In the genomic region with DNA sequence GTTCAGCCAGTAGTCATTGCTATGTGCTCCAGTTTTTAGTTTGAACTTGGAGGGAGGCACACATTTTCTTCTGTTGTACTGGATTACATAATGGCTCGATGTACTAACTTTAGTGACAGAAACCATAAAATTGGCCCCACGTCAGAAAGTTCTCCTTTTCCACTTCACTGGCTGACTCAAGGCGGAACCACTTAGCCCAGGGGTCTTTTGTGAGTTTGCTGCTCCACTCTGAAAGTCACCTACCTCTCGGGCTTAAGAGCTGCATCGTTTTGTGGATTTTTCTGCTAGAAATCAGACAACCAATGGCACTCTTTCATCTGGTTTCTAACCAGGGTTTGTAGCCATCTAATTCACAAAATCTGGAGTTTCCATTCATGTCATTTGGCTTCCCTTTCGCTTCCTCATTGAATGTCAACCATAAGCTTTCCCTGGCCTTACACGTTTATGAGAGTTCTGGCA, we compare ENCODE assay signal across 9 mouse cellular contexts.
DNase-seq lines count a peak whose midpoint lies in the region; ATAC-seq and TF ChIP-seq lines count a peak whose summit lies in the region.
"Had no signal": no experiment of that assay in that cellular context is flagged by ENCODE, and none has a peak within 500 bp of the region (broad histone marks: within the 10 kb centered on the region; RNA-seq: fewer than 3 reads in every experiment).

No protein-coding gene starts in this region.

- no peak overlapping the region for H3K4me3 ChIP-seq in gastrocnemius, adult 2 months
- H3K4me3 ChIP-seq in spleen, adult 2 months (ENCODE audit: extremely low read depth, insufficient read depth, insufficient read length): no peak overlapping the region
- H3K4me3 ChIP-seq in midbrain, embryonic 13.5 days (replicated peaks): no peak overlapping the region
- H3K4me3 ChIP-seq: forebrain, embryonic 12.5 days had no signal

- no peak for ATAC-seq in midbrain, embryonic 13.5 days

- no peak overlapping the region for H3K27ac ChIP-seq in gastrocnemius, adult 2 months
- 0 out of 2 replicates have a peak overlapping the region, but pooled peaks have one; percentile 43 for H3K27ac ChIP-seq in spleen, adult 2 months (ENCODE audit: insufficient read depth, low read length)
- no peak overlapping the region for H3K27ac ChIP-seq in midbrain, embryonic 13.5 days
- H3K27ac ChIP-seq: forebrain, embryonic 12.5 days had no signal

- H3K4me1 ChIP-seq in spleen, adult 2 months (ENCODE audit: control insufficient read depth, insufficient read depth, insufficient read length): peaks cover 4% of the 10 kb centered on the region
- no peaks in the 10 kb centered on the region for H3K4me1 ChIP-seq in midbrain, embryonic 13.5 days (replicated peaks)
- H3K4me1 ChIP-seq: forebrain, embryonic 12.5 days had no signal

- intact Hi-C loops in gastrocnemius, postnatal 14 days (cut with DNase I; ENCODE audit: low total_unique reads): no loop called here
- intact Hi-C loops in gastrocnemius, adult 2 months (cut with DNase I): no loop called here

- H3K9ac ChIP-seq in midbrain, embryonic 13.5 days (replicated peaks): no peak overlapping the region
- H3K9ac ChIP-seq: forebrain, embryonic 12.5 days had no signal

- H3K36me3 ChIP-seq in spleen, adult 2 months (ENCODE audit: control insufficient read depth, insufficient read depth, low read length): no peaks in the 10 kb centered on the region
- H3K36me3 ChIP-seq in midbrain, embryonic 13.5 days: no peaks in the 10 kb centered on the region
- H3K36me3 ChIP-seq: forebrain, embryonic 12.5 days had no signal

- no peak for TF ChIP-seq CTCF in gastrocnemius, adult 2 months (IDR thresholded peaks at IDR 0.05)
- no peak for TF ChIP-seq CTCF in spleen, adult 2 months (IDR thresholded peaks at IDR 0.05; ENCODE audit: extremely low read depth, insufficient read depth, insufficient read length, insufficient replicate concordance)

- WGBS in spleen, adult 2 months: 25% methylated on average over 7 of the region's 7 CpGs
- 72% methylated on average over 7 of the region's 7 CpGs for WGBS in midbrain, embryonic 13.5 days

- peak; percentile 9 for DNase-seq in gastrocnemius, postnatal 14 days
- no peak for DNase-seq in gastrocnemius, adult 2 months
- peak; percentile 4 for DNase-seq in ovary, postnatal 14 days (ENCODE audit: low spot score)
- DNase-seq in ovary, adult 18-20 months (ENCODE audit: low spot score): no peak
- DNase-seq in kidney, postnatal 25 days: peak; percentile 6 to 44
- peak; percentile 36 to 42 for DNase-seq in spleen, adult 2 months (ENCODE audit: low read depth in 1 of 2, low spot score in 2 of 2)
- DNase-seq in retina, embryonic 14.5 days (ENCODE audit: low spot score): no peak

- H3K27me3 ChIP-seq in spleen, adult 2 months (ENCODE audit: control insufficient read depth, insufficient read depth, low read length): no peaks in the 10 kb centered on the region
- H3K27me3 ChIP-seq in midbrain, embryonic 13.5 days: no peaks in the 10 kb centered on the region
- H3K27me3 ChIP-seq: forebrain, embryonic 12.5 days had no signal

- no peaks in the 10 kb centered on the region for H3K9me3 ChIP-seq in midbrain, embryonic 13.5 days
- H3K9me3 ChIP-seq: forebrain, embryonic 12.5 days had no signal

- no peak for TF ChIP-seq POLR2A in spleen, adult 2 months (IDR thresholded peaks at IDR 0.05; ENCODE audit: low read depth, low read length)

- H3K4me2 ChIP-seq in midbrain, embryonic 13.5 days (replicated peaks): no peak overlapping the region
- H3K4me2 ChIP-seq: forebrain, embryonic 12.5 days had no signal

Comparison
In these comparisons a context has a peak if more than half of its experiments do, and no peak if none do; other contexts are left out.
1. DNase-seq: peak in gastrocnemius, postnatal 14 days (single experiment), ovary, postnatal 14 days (single experiment), kidney, postnatal 25 days (2 of 2) and spleen, adult 2 months (2 of 2); none in gastrocnemius, adult 2 months (single experiment), ovary, adult 18-20 months (single experiment) and retina, embryonic 14.5 days (single experiment).